Mouse (Mus musculus): Measurements from ENCODE around the gene Cpxm2.

- TF ChIP-seq CTCF (IDR thresholded peaks at IDR 0.05; ENCODE audit: low read depth, low read length) = no peak
- TF ChIP-seq GATA1 (IDR thresholded peaks at IDR 0.05; ENCODE audit: borderline replicate concordance, low read length) = no peak
Measured at GRCm38 (mm10) chr7:132204073-132204612, 49.6 kb upstream of the Cpxm2 start.

Measured in G1E (cell line).